Mouse (Mus musculus) embryonic facial prominence, embryonic 11.5 days (tissue): ENCODE measurements around the gene AK157302. TPM values are rescaled to one million over a fixed set of nuclear protein-coding genes. Genes with fewer than 3 reads are reported as not detected.
"Not testable (repeated sequence)": the region's sequence is repeated elsewhere in the genome, so short reads cannot be mapped to it uniquely, and the experiment has no call there.

Experiments used
- ATAC-seq: fragments of 200-750 bp; cut with Nextera tagmentation; replicated peaks from 2 replicates; pipeline ENCODE4 v1.8.0; 2017; ENCODE audit warnings: low read depth; ENCODE audit not compliant: insufficient number of reproducible peaks, low FRiP score, low TSS enrichment
- DNase-seq: peaks from one replicate; pipeline ENCODE4 v3.0.0-alpha.2; 2015; ENCODE audit warnings: low spot score
- H3K27ac ChIP-seq: fragments of 300-500 bp; sonication (generic); replicated peaks from 2 replicates; pipeline ENCODE4 v1.5.1; 2014; ENCODE audit warnings: mild to moderate bottlenecking, low read depth, low read length, control low read depth
- H3K27me3 ChIP-seq: fragments of 300-500 bp; sonication (generic); 2 replicates; pipeline ENCODE4 v1.6.1; 2014; ENCODE audit warnings: mild to moderate bottlenecking, low read length, moderate library complexity, mixed read lengths; ENCODE audit not compliant: control insufficient read depth, insufficient read depth
- H3K36me3 ChIP-seq: fragments of 300-500 bp; sonication (generic); replicated peaks from 2 replicates; pipeline ENCODE4 v1.6.1; 2014; ENCODE audit warnings: low read depth, mild to moderate bottlenecking, low read length, moderate library complexity, mixed read lengths; ENCODE audit not compliant: control insufficient read depth, insufficient read depth
- H3K4me1 ChIP-seq: fragments of 300-500 bp; sonication (generic); 2 replicates; pipeline ENCODE4 v1.6.1; 2014; ENCODE audit warnings: low read length, mixed read lengths; ENCODE audit not compliant: control insufficient read depth, insufficient read depth
- H3K4me2 ChIP-seq: fragments of 300-500 bp; sonication (generic); 2 replicates; pipeline ENCODE4 v1.6.1; 2014; ENCODE audit warnings: low read depth, mild to moderate bottlenecking, control low read depth, low read length, moderate library complexity
- H3K4me3 ChIP-seq: fragments of 300-500 bp; sonication (generic); 2 replicates; pipeline ENCODE4 v1.5.1; 2014; ENCODE audit warnings: low read depth, low read length, control low read depth
- H3K9ac ChIP-seq: fragments of 300-500 bp; sonication (generic); replicated peaks from 2 replicates; pipeline ENCODE4 v1.6.1; 2014; ENCODE audit warnings: mild to moderate bottlenecking, control low read depth, low read length
- H3K9me3 ChIP-seq: fragments of 300-500 bp; sonication (generic); replicated peaks from 2 replicates; pipeline ENCODE4 v1.6.1; 2016; ENCODE audit warnings: mild to moderate bottlenecking, low read length, inconsistent platforms, mixed read lengths; ENCODE audit not compliant: control insufficient read depth
- WGBS: fragments of 180-500 bp; shearing (Covaris S2); extraction: QIAGEN DNeasy Blood & Tissue Kit; methylation state at CpG from one replicate; pipeline ENCODE4 v1.1.7; 2014; 5-methylcytosine and 5-hydroxymethylcytosine counted together
- polyA plus RNA-seq: library from polyadenylated mRNA; unstranded; fragments of >200 nt; fragmentation: Nextera tagmentation; extraction: Ambion mirVana; gene quantifications from 2 replicates; pipeline ENCODE4 v1.2.1, GENCODE M21; 2014

Gene AK157302
- polyA plus RNA-seq, 1 experiment from 2014 or later = 0.41 TPM

DNA sequence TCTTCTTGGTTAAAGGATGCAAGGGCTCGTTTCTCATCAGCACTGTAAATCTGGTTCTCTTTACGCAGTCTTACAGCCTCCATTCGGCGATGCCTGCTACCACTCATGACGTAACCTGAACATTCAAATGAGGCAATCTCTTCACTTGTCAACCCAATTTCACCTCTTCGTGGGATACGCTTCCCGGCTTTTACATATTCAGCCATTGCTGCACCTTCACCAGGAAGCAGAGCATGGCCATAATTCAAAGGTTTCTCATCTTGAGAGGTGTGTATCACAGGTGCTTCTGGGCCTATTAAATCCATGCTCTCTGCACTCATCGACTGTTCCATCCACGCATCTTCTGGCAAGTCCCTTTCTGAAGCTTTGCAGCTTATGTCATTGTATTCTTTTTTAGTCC, 27.7 kb upstream of the AK157302 start:
- H3K4me1 ChIP-seq = no peaks in the 10 kb centered on the region
- H3K27ac ChIP-seq = no peak overlapping the region
- H3K4me3 ChIP-seq = no peak overlapping the region
- H3K27me3 ChIP-seq = no peaks in the 10 kb centered on the region
- WGBS = 84% methylated on average over 10 of the region's 10 CpGs
- DNase-seq (no peak), ATAC-seq (no peak)
- H3K9ac ChIP-seq = no peak overlapping the region
- H3K36me3 ChIP-seq = no peaks in the 10 kb centered on the region
- no peak overlapping the region for H3K4me2 ChIP-seq
- no peaks in the 10 kb centered on the region for H3K9me3 ChIP-seq

DNA sequence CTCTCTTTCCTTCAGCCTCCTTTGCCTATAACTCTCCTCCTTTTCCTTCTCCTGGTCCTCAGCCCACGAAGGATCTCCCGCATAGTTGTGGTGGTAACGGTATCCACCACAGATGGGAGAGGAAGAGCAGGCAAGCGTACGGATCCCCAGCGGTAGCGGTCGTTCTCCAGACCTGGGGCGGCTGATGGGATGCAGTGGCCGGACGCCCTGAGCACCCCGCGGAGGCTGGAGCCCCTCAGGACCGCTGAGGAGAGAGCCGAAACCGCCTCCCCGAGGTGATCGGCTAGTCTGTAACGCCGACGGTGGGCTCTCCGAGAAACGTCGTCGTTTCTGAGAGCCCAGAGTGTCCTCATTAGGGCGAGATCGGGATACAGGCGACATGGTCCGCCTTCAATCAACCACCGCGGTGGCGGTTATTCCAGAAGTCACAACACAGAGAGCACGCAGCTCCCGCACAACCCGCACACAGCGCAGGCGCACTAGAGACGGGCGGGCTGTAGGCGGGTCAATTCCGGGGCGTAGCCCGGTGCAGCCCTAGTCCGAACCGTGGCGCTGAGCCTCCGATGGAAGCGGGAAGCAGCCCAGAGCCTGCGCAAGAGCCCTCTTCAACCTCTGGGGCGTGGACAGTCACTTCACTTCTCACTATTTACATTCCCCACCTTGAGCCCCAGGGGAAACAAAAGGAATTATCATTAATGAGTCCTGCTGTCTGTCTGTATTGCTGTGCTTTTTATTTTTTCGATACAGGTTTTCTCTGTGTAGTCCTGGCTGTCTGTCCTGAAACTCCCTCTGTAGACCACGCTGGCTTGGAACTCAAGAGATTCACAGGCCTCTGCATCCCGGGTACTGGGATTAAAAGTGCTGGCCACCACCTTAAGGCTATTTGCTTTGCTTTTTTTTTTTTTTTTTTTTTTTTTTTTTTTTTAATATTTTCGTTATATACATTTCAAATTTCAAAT, 26.7 kb upstream of the AK157302 start, which contains the start of gene Nkapl:
Gene Nkapl (minus strand): TSS at position 449 of the 959 bp plus-strand sequence.
- H3K9ac ChIP-seq = peak within 1 kb of the TSS; percentile 73
- peak within 1 kb of the TSS; percentile 87 for H3K4me2 ChIP-seq
- peak; percentile 91 for DNase-seq
- under 1% methylated on average over 53 of the region's 54 CpGs for WGBS
- H3K36me3 ChIP-seq = no peaks in the 10 kb centered on the region
- no peaks in the 10 kb centered on the region for H3K4me1 ChIP-seq
- peak within 1 kb of the TSS; percentile 43 for H3K4me3 ChIP-seq
- H3K27me3 ChIP-seq = no peaks in the 10 kb centered on the region
- ATAC-seq = peak; percentile 97
- no peaks in the 10 kb centered on the region for H3K9me3 ChIP-seq
- H3K27ac ChIP-seq = no peak within 1 kb of the TSS

DNA sequence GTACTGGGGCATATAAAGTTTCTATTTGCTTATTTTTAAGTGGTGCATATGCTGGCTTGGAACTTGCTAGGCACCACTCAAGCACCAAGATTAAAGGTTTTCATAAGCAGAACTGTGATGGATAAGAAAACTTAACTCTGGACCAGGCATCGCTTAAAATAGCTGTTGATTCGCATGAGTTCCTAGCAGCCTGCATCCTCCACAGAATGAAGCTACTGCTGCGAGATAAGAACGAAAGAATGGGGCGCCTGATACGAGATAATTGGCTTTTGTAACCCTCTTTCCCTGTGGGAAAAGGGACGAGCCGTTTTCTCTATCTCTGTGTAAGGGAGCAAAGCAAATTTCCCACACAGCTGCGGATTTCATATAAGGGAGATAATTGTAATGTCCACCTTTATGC, 25.9 kb upstream of the AK157302 start:
- Histone ChIP-seq H3K4me3 (no peak overlapping the region), H3K9me3 (no peaks in the 10 kb centered on the region), H3K27ac (no peak overlapping the region), H3K36me3 (no peaks in the 10 kb centered on the region), H3K4me2 (no peak overlapping the region), H3K9ac (no peak overlapping the region), H3K27me3 (no peaks in the 10 kb centered on the region), H3K4me1 (no peaks in the 10 kb centered on the region)
- ATAC-seq (no peak), DNase-seq (no peak)
- 20% methylated on average over 9 of the region's 9 CpGs for WGBS

DNA sequence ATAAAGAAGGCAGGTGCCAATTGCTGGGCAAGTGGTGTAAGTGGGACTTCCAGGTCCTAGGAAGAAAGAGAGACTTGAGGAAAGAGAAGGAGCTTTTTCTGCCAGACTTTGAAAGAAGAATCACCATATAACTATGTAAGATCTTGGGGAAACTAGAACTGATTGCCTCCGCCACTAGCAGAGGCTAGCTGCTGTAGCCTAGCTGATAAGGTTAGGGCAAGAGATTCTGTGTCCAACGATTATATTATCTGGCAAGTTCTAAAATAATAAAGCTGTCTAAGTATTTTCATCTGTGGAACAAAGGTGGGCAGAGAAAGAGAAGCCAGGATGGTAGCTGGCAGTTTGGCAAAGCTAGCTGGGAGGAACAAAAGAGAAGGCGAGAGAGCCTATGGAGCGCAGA, 22.6 kb upstream of the AK157302 start:
- ATAC-seq (no peak), DNase-seq (no peak)
- Histone ChIP-seq H3K4me3 (no peak overlapping the region), H3K27ac (no peak overlapping the region), H3K9me3 (no peaks in the 10 kb centered on the region), H3K27me3 (no peaks in the 10 kb centered on the region), H3K36me3 (no peaks in the 10 kb centered on the region), H3K4me1 (no peaks in the 10 kb centered on the region), H3K4me2 (no peak overlapping the region), H3K9ac (no peak overlapping the region)
- 29% methylated on average over 4 of the region's 4 CpGs for WGBS

DNA sequence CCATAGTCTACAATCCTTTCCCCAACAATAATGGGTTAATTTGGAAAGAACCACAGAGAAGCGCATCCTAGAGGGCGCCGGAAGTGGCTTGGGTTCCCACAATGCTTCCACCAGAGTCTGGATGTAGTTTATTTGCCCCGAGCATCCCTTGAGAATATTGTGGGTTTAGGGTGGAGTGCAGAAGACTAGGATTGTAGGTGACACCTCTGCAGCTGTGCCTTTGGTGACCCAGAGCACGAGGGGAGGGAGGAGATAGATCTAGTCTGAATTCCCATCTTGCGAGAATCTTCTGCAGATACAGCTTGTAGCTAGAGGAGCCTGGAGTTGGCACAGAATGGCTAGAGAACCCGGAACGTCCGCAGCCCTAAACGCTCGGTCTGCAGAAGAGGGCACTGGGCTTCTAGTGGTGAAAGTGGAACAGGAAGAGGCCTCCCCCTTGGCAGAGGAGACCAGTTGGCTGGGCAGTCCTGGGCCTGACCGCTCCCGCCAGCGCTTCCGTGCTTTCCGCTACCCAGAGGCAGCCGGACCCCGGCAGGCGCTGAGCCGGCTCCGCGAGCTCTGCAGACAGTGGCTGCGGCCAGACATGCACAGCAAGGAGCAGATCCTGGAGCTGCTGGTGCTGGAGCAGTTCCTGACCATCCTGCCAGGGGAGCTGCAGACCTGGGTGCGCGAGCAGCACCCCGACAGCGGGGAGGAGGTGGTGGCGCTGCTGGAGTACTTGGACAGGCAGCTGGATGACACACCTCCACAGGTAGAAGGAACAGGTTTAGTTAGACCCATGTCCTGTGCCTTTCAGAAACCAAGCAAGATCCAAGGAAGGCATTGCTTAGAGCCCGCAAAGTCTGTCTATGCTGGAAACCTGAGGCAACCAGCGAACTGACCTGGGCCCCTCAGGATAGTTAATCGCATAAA, 16.0 kb upstream of the AK157302 start, which contains the start of the genes Zkscan4 and Gm10065:
Gene Zkscan4 (plus strand): TSS at position 149 of the 912 bp plus-strand sequence.
Gene Gm10065 (minus strand): TSS at position 683 of the 912 bp plus-strand sequence.
- not testable (repeated sequence) for H3K27ac ChIP-seq
- peak within 1 kb of the TSS; percentile 47 for H3K4me3 ChIP-seq
- 3% methylated on average over 31 of the region's 31 CpGs for WGBS

DNA sequence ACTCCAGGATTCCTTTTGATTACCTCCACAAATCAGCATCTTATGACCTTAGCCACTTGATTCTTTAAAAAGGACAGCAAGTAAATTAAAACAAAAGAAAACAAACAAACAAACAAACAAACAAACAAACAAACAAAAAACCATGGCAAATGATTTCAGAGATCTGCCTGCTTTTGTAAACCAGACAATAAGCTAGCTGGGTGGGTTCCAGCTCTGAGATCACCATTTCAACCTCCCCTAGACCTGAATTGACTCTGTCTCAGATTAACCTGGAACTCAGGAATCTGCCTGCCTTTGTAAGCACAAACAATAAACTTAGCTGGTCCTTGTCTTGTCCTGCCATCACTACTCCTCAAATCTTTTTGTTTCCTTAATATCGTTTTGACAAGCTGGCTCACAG, 8.1 kb upstream of the AK157302 start:
- no peak overlapping the region for H3K27ac ChIP-seq
- H3K4me2 ChIP-seq = no peak overlapping the region
- DNase-seq (no peak), ATAC-seq (no peak)
- no peaks in the 10 kb centered on the region for H3K36me3 ChIP-seq
- H3K4me1 ChIP-seq = no peaks in the 10 kb centered on the region
- WGBS = 97% methylated on average over 1 of the region's 1 CpGs
- H3K9ac ChIP-seq = no peak overlapping the region
- no peaks in the 10 kb centered on the region for H3K27me3 ChIP-seq
- H3K9me3 ChIP-seq = no peaks in the 10 kb centered on the region
- no peak overlapping the region for H3K4me3 ChIP-seq

More for the DNA sequence above, 16.0 kb upstream of the AK157302 start, which contains the start of the genes Zkscan4 and Gm10065:
- H3K4me2 ChIP-seq = peak within 1 kb of the TSS; percentile 67
- ATAC-seq (peak; percentile 76), DNase-seq (peak; percentile 83)
- not testable (repeated sequence) for H3K36me3 ChIP-seq, H3K4me1 ChIP-seq, H3K27me3 ChIP-seq, H3K9me3 ChIP-seq
- peak within 1 kb of the TSS; percentile 71 for H3K9ac ChIP-seq

DNA sequence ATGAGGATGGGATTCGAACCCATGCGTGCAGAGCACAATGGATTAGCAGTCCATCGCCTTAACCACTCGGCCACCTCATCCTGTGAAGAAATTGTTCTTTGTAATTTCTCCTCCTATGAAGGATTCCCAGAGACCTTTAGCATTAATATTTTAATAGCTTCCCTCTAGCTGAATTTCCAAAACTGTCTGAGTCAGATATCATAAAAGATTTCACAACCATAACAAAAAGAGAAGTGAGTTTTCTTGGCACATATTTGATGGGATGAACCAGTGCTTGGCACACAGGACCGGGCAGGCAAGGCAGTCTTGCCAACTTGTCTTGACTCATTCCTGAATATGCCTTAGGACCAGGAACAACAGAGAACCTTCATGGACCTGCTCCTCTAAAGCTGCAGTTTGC, 2.2 kb upstream of the AK157302 start:
- no peak for ATAC-seq
- no peak overlapping the region for H3K4me2 ChIP-seq
- no peaks in the 10 kb centered on the region for H3K36me3 ChIP-seq
- no peak overlapping the region for H3K4me3 ChIP-seq
- H3K27ac ChIP-seq = no peak overlapping the region
- no peaks in the 10 kb centered on the region for H3K4me1 ChIP-seq
- DNase-seq = no peak
- no peaks in the 10 kb centered on the region for H3K27me3 ChIP-seq
- H3K9ac ChIP-seq = no peak overlapping the region
- WGBS = 93% methylated on average over 5 of the region's 5 CpGs
- H3K9me3 ChIP-seq = no peaks in the 10 kb centered on the region
